Mouse (Mus musculus) gonadal fat pad, adult 2 months (tissue): ENCODE data around the gene Tube1. TPM values are rescaled to one million over a fixed set of nuclear protein-coding genes. Genes with fewer than 3 reads are reported as not detected.
"Not testable (repeated sequence)": the region's sequence is repeated elsewhere in the genome, so short reads cannot be mapped to it uniquely, and the experiment has no call there.

Experiments used
- DNase-seq: peaks from one replicate; pipeline ENCODE4 v3.0.0-alpha.2; 2012; ENCODE audit warnings: low read depth
- polyA plus RNA-seq: library from polyadenylated mRNA; depleted of rRNA; stranded (reverse); fragments of >200 nt; gene quantifications from 2 replicates; pipeline ENCODE4 v1.2.3, GENCODE M21; 2012; rRNA removed

Gene Tube1
- polyA plus RNA-seq, 1 experiment: 1.7 TPM

DNA sequence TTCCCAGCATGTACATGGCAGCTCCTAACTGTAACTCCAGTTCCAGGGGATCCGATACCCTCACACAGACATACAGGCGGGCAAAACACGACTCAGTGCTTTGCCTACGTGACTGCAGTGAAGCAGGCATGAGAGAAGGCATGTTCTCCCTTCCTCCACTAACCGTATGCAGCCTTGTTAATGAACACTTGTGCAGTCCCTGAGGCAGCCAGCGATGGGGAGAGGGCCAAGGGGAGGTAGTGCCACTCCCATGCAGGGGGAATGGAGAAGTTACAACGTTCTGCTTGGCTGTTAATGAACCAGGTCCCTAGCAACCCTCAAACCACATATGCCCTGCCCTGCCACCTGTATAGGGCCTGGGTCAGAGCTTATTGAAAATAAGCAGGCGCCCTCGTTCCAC, 35.9 kb downstream of the Tube1 start:
- DNase-seq: no peak

DNA sequence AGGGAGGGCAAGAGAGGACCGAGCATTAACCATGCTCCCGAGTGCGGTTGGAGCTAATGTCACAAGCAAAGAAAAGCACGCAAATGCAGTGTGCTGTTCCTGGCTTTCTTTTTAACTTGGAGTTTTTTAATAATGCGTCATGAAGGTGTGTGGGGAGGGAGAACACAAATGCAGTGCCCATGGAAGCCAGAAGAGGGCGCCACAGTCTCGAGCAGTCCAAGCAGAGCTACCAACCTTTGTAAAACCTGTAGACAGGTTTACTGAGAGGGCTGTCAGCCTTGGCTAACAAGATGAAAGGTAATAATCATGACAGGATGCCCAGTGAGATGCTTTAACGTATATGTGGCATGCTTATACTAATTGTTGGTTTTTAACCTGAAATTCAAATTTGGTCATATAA, 36.4 kb downstream of the Tube1 start:
- DNase-seq: no peak

DNA sequence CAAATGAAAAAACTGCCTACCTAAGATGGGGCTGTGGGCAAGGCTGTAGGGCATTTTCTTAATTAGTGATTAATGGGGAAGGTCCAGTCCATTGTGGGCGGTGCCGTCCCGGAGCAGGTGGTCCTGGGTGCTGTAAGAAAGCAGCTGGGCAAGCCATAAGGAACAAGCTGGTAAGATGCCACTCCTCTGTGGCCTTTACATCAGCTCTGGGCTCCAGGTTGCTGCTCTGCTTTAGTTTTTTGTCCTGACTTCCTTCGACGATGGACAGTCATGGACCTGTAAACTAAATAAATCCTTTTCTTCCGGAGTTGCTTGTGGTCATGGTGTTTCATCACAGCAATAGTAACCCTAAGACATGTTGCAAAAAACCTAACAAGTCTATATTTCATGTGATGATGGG, 36.9 kb downstream of the Tube1 start:
- no peak for DNase-seq

DNA sequence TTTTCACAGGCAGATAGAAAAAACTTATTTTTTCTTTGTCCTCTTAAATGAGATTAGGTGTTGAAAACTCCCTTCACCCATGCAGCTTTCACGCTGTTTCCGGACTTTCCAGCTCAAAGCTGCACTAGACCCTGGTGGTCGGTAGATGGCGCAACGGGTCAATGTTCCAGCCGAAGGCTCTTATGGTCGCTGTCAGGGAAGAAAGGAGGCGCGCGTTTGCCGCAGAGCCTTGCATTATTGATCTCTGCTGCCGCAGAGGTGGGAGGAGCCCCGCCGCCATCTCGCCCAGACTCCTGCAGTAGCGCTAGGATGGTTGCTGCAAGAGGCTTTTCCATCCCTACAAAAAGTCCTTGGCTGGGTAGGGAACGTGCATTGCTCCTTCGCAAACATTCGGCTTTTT, 37.4 kb downstream of the Tube1 start:
- peak; percentile 49 for DNase-seq

DNA sequence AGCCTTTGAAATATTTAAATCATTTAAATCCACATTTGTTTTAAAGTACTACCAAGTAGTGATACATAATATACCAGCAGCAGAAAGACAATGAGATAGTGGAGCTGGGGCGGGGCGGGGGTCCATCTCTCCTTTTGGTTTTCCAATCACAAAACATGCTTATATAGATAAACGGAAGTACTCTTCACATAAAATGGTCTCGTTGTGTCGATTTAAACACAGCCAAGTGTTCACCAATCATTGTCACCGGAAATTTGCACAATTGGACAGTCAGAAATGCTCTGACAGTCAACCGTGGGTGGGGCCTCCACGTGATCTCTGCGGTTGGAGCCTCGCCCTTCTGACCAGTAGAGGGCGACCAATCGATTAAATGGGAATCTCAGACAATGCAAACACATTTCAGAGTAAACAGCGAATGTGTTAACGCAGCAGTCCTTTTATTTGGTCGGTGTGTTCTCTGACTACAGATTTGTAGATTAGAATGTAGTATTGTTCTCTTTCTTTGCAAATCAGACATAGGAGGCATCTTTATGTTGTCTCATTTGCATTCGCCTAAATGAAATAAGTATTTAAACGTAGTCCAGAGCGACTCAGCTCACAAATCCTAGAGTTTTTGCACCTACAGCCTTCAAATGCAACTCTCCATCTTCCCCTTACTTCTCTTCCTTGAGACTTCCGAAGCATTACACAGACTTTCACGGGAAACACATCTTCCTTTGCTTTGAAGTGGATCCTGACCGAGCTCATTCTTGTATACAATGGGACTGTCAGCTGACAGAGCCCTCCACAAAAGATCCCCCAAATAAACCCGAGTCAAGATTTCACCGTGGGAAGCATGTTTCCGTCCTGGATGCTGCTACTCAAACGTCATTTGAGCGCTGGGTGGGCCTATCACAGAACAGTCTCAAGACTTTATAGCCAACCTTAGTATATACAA, 38.1 kb downstream of the Tube1 start:
- peak; percentile 77 for DNase-seq

DNA sequence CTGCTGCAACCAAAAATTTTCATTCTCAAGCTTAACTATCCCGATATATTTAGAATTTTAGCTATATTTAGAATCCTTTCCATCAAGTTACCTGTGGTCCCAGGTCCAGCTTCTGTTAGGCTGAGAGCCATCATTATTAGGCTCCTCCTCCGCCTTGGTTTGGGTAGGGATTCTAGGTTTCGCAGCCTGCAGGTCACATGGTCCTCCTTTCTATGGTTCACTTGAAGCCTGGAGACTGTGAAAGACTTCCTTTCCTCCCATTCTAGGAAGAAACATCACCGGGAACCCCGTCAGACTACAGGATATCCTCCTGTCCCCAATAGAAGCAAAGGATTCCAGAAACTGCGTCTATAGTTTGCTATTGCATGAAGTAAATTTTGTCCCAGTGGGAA, 38.8 kb downstream of the Tube1 start:
- no peak for DNase-seq

DNA sequence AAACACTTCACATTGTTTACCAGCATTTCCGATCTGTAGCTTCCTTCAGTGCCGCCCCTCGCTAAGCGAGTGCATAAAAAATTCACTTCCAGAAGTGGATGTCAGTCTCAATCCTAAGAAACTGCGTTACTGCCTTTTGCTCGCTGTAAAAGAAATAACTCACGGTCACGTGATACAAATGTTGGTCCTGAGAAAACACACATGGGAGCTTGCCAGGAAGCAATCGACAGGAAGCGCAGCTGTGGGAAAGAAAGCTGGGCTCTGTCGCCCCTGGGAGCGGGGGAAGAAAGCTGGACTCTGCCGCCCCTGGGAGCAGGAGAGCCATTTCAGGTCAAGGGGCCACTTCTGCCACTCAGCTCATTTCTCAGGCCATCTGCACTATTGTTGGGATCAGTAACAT, 39.3 kb downstream of the Tube1 start:
- no peak for DNase-seq

DNA sequence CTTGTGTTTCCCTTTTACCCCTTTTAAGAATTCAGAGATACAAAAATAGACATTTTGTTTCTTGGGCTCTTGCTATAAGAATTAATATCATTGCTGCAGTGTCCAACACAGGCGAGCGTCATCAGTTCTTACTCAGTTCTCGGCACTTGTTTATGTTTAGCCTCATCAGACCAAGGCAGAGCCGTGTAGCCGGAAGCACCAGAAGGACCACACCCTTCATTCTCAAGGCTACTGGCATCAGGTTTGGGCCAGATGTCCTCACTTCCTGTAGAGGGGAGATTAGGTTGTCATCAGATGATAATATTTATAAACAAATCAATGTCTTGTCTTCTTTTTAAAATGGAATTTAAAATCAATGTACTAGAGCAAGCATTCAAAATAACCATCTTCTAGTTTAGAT, 43.2 kb downstream of the Tube1 start:
- no peak for DNase-seq

DNA sequence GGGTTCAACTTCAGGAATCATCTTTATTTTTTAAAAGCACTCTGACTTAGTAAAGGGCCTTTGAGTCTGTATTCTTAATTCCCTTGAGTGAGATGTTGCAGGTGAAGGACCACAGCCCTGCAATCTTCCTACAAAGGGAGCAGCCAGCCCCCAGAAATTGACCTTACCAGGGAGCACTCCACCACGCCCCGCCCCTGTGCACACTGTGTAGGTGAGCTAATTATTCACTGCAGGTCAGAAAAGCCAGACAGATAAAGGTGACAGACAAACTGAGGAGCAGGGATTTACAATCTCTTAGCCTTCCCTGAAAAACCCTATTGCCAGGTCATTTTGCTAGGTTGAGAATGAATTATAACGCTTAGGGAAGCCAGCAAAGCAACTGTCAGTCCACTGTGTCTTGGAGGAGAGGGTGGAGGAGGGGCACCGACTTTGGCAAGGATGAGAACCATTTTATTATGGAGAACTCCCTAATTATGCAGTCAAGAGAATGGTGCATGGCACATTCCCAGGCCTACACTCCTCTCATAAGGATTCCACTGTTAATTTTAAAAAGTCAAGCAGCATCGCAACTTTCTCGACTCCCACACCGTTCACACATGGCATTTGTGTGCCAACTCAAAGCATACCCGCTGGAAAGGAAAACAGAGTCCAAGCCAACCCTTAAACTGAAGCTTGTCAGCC, 51.2 kb downstream of the Tube1 start:
- DNase-seq: no peak

DNA sequence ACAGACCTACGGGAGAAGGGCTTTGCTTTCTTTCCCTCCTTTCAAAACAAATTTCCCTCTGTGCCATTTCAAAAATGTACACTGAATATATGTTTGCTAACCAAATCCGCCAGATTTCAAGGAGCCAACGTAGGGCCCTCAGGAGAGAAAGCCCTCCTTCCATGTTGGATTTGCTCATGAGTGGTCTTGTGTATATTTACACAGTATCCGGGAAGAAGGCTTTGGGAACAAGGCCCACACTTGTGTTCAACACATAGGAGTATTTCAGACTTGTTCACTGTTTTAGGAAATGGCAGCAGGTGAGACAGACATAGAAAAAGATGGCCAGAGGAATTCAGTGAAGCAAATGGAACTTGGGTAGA, 51.8 kb downstream of the Tube1 start:
- DNase-seq: no peak

DNA sequence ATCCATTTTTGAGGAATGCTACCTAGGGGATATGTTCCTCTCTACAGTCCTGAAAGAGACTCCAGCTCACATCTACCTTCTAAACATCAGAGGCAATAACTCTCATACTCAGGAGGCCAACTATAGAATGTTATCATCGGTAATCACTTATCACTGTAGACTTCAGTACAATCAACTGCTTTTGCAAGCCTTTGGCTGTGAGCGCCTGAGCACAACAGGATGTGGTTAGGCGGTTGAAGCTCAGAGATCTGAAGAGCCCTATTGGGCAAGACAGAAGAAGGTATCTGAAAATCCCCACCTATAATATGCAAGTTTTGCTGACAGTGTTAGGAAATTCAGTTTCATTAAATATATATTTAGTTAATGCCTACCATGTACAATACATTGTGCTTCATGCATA, 58.9 kb downstream of the Tube1 start:
- no peak for DNase-seq

DNA sequence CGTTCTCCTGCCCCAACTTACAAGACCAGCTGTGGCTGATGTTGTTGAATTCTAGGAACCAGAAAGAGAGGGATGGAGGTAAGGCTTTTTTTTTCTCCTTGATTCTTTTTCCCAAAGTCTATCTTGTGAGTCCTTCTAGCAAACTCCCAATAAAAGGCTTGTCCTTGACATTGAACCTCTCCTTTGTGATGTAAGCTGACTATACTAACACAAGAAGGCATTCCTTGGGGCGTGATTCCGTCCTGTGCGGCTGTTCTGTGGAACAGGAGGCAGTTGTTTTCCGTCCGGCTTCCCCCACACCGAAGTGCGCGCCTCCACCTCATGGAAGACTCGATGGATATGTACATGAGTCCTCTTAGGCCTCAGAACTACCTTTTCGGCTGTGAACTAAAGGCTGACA, 64.4 kb downstream of the Tube1 start:
- not testable (repeated sequence) for DNase-seq

Other genes with a start within 250 kb of the Tube1 start
- 42.7 and 63.2 TPM in 2 replicates for gene Lama4, start 168.5 kb upstream of the Tube1 start, polyA plus RNA-seq
- gene Fam229b, start 62 bp upstream of the Tube1 start, polyA plus RNA-seq: 9.1 and 10.4 TPM in 2 replicates
- gene Ccn6, start 29.8 kb downstream of the Tube1 start, polyA plus RNA-seq: not detected in 2 replicates
- 13.0 and 16.8 TPM in 2 replicates for gene Fyn, start 234.9 kb downstream of the Tube1 start, polyA plus RNA-seq